8 mouse cellular contexts compared by ENCODE assay signal in genomic region chr2:136387181-136388131, GRCm38 (mm10). TPM values are rescaled to one million over a fixed set of nuclear protein-coding genes. Genes with fewer than 3 reads are reported as not detected.
DNase-seq lines count a peak whose midpoint lies in the region; ATAC-seq and TF ChIP-seq lines count a peak whose summit lies in the region.

Gene Pak7 (minus strand): TSS chr2:136387967.

- H3K4me3 ChIP-seq in embryonic facial prominence, embryonic 10.5 days = peak within 1 kb of the TSS; percentile 78
- H3K4me3 ChIP-seq in left cerebral cortex, adult 2 months = peak within 1 kb of the TSS; percentile 62
- H3K4me3 ChIP-seq in midbrain, embryonic 15.5 days = peak within 1 kb of the TSS; percentile 79

- peaks cover 11% of the 10 kb centered on the region for H3K4me1 ChIP-seq in embryonic facial prominence, embryonic 10.5 days
- H3K4me1 ChIP-seq in midbrain, embryonic 15.5 days = peaks cover 20% of the 10 kb centered on the region

- H3K4me2 ChIP-seq in midbrain, embryonic 15.5 days = peak within 1 kb of the TSS; percentile 52

- no peaks in the 10 kb centered on the region for H3K9me3 ChIP-seq in embryonic facial prominence, embryonic 10.5 days
- no peaks in the 10 kb centered on the region for H3K9me3 ChIP-seq in midbrain, embryonic 15.5 days

- peak within 1 kb of the TSS; percentile 78 for H3K27ac ChIP-seq in embryonic facial prominence, embryonic 10.5 days (replicated peaks)
- H3K27ac ChIP-seq in left cerebral cortex, adult 2 months = peak within 1 kb of the TSS; percentile 96
- H3K27ac ChIP-seq in midbrain, embryonic 15.5 days = peak within 1 kb of the TSS; percentile 96

- TF ChIP-seq CTCF in left cerebral cortex, adult 2 months (IDR thresholded peaks at IDR 0.05) = peak; percentile 13

- DNase-seq in lung, postnatal 10 days = peak; percentile 36
- DNase-seq in lung, postnatal 36 days = no peak
- peak; percentile 90 for DNase-seq in embryonic facial prominence, embryonic 10.5 days (ENCODE audit: low spot score)
- peak; percentile 10 to 20 for DNase-seq in heart, postnatal 14 days
- DNase-seq in left cerebral cortex, adult 2 months (ENCODE audit: extremely low spot score in 1 of 2, low spot score in 2 of 2) = peak; percentile 73 to 79
- peak; percentile 91 for DNase-seq in telencephalon, adult 2 months (ENCODE audit: low read depth, low spot score)
- no peak for DNase-seq in urinary bladder, postnatal 10 days (ENCODE audit: low spot score)

- ATAC-seq in midbrain, embryonic 15.5 days (replicated peaks) = peak; percentile 98

- peak within 1 kb of the TSS; percentile 87 for H3K9ac ChIP-seq in midbrain, embryonic 15.5 days

- H3K27me3 ChIP-seq in embryonic facial prominence, embryonic 10.5 days (replicated peaks; ENCODE audit: low read depth, poor library complexity, severe bottlenecking) = peaks cover 23% of the 10 kb centered on the region
- no peaks in the 10 kb centered on the region for H3K27me3 ChIP-seq in midbrain, embryonic 15.5 days (replicated peaks)

- intact Hi-C loops in heart, postnatal 14 days (cut with DNase I) = no loop called here
- intact Hi-C loops in left cerebral cortex, adult 2 months (cut with DNase I) = loop anchor here (1.0 to 10.0 kb wide), 5 partner anchors 31 to 238 kb away; no protein-coding TSS in a partner anchor

- no peaks in the 10 kb centered on the region for H3K36me3 ChIP-seq in embryonic facial prominence, embryonic 10.5 days (replicated peaks)
- H3K36me3 ChIP-seq in midbrain, embryonic 15.5 days (replicated peaks) = no peaks in the 10 kb centered on the region

- WGBS in embryonic facial prominence, embryonic 10.5 days = under 1% methylated on average over 39 of the region's 39 CpGs
- WGBS in midbrain, embryonic 15.5 days = under 1% methylated on average over 39 of the region's 39 CpGs

RNA-seq across cellular contexts. Expression of gene Pak7, which starts in this region (rescaled TPM):
- 2.4 and 2.6 TPM in 2 replicates for polyA plus RNA-seq in embryonic facial prominence, embryonic 10.5 days (2016; fragmentation: Nextera tagmentation; extraction: Ambion mirVana)
- total RNA-seq in heart, postnatal 14 days (2021) = under 1 TPM in 1 of 2 experiments, not detected in 1; 0.07 TPM
- total RNA-seq in left cerebral cortex, adult 2 months (2021) = 10 to 100 TPM; 46.1 to 47.8 TPM
- polyA plus RNA-seq in midbrain, embryonic 15.5 days (2015; fragmentation: Nextera tagmentation; extraction: Ambion mirVana) = 32.9 and 35.3 TPM in 2 replicates

Comparison
In these comparisons a context has a peak if more than half of its experiments do, and no peak if none do; other contexts are left out.
1. RNA of gene Pak7 (total RNA-seq): 46.1 to 47.8 TPM in left cerebral cortex, adult 2 months; 0.07 TPM in heart, postnatal 14 days; every median in the first group is over 10 times any median in the second.
2. DNase-seq: peak in lung, postnatal 10 days (single experiment), embryonic facial prominence, embryonic 10.5 days (single experiment), left cerebral cortex, adult 2 months (2 of 2) and telencephalon, adult 2 months (single experiment); none in lung, postnatal 36 days (single experiment) and urinary bladder, postnatal 10 days (single experiment).
3. Peak in DNase-seq in heart, postnatal 14 days; RNA of the gene not detected or under 1 TPM.
4. Peak in every context shown above with its lines, with median percentiles within 50 percentile points of each other: H3K27ac ChIP-seq and H3K4me3 ChIP-seq.